Mouse (Mus musculus) embryonic facial prominence, embryonic 14.5 days (tissue): ENCODE results near the gene Vmn1r112. TPM values are rescaled to one million over a fixed set of nuclear protein-coding genes. Genes with fewer than 3 reads are reported as not detected.
"Not testable (repeated sequence)": the region's sequence is repeated elsewhere in the genome, so short reads cannot be mapped to it uniquely, and the experiment has no call there.

Experiments
- ATAC-seq: fragments of 200-750 bp; cut with Nextera tagmentation; 2 replicates; pipeline ENCODE4 v1.8.0; 2017; ENCODE audit warnings: low read depth, moderate number of reproducible peaks, moderate TSS enrichment
- DNase-seq: peaks from one replicate; pipeline ENCODE4 v3.0.0-alpha.2; 2015; ENCODE audit warnings: low spot score
- H3K27ac ChIP-seq: fragments of 300-500 bp; sonication (generic); replicated peaks from 2 replicates; pipeline ENCODE4 v1.5.1; 2014; ENCODE audit warnings: low read depth, mild to moderate bottlenecking, low read length, moderate library complexity
- H3K27me3 ChIP-seq: fragments of 300-500 bp; sonication (generic); replicated peaks from 2 replicates; pipeline ENCODE4 v1.6.1; 2014; ENCODE audit warnings: low read length; ENCODE audit not compliant: control insufficient read depth, insufficient read depth
- H3K36me3 ChIP-seq: fragments of 300-500 bp; sonication (generic); 2 replicates; pipeline ENCODE4 v1.6.1; 2014; ENCODE audit warnings: low read length, mixed read lengths; ENCODE audit not compliant: control insufficient read depth, insufficient read depth
- H3K4me1 ChIP-seq: fragments of 300-500 bp; sonication (generic); 2 replicates; pipeline ENCODE4 v1.6.1; 2014; ENCODE audit warnings: antibody characterized with exemption, low read length; ENCODE audit not compliant: control insufficient read depth, insufficient read depth
- H3K4me2 ChIP-seq: fragments of 300-500 bp; sonication (generic); 2 replicates; pipeline ENCODE4 v1.6.1; 2014; ENCODE audit warnings: low read depth, mild to moderate bottlenecking, low read length, moderate library complexity, mixed read lengths
- H3K4me3 ChIP-seq: fragments of 300-500 bp; sonication (generic); 2 replicates; pipeline ENCODE4 v1.5.1; 2014; ENCODE audit warnings: low read depth, mild to moderate bottlenecking, low read length
- H3K9ac ChIP-seq: fragments of 300-500 bp; sonication (generic); 2 replicates; pipeline ENCODE4 v1.6.1; 2014; ENCODE audit warnings: low read depth, mild to moderate bottlenecking, low read length, moderate library complexity, mixed read lengths
- H3K9me3 ChIP-seq: fragments of 300-500 bp; sonication (generic); 2 replicates; pipeline ENCODE4 v1.6.1; 2016; ENCODE audit warnings: low read length; ENCODE audit not compliant: control insufficient read depth
- whole genome bisulfite sequencing: fragments of 180-500 bp; shearing (Covaris S2); extraction: QIAGEN DNeasy Blood & Tissue Kit; methylation state at CpG from one replicate; pipeline ENCODE4 v1.1.7; 2014; 5-methylcytosine and 5-hydroxymethylcytosine counted together
- polyA plus RNA-seq: library from polyadenylated mRNA; unstranded; fragments of >200 nt; fragmentation: Nextera tagmentation; extraction: Ambion mirVana; gene quantifications from 2 replicates; pipeline ENCODE4 v1.2.1, GENCODE M21; 2014

The Vmn1r112 gene
- not detected in 2 replicates for polyA plus RNA-seq

- not testable (repeated sequence) for H3K27me3 ChIP-seq, H3K4me3 ChIP-seq, H3K4me2 ChIP-seq, DNase-seq, ATAC-seq, H3K4me1 ChIP-seq, H3K27ac ChIP-seq, H3K9ac ChIP-seq, H3K9me3 ChIP-seq, H3K36me3 ChIP-seq
- WGBS: no CpG with 5 or more reads among the region's 3 CpGs
Measured at GRCm38 (mm10) chr7:20770885-20771284, at the start of gene Vmn1r112. TSS of gene Vmn1r112 (plus strand) at chr7:20771185.

- H3K27ac ChIP-seq, H3K9ac ChIP-seq, ATAC-seq, H3K4me2 ChIP-seq, H3K4me1 ChIP-seq, H3K9me3 ChIP-seq, DNase-seq, H3K4me3 ChIP-seq, H3K36me3 ChIP-seq, H3K27me3 ChIP-seq: not testable (repeated sequence)
- WGBS: no CpG with 5 or more reads among the region's 1 CpGs
Measured at GRCm38 (mm10) chr7:20730524-20730923, 40.5 kb upstream of the Vmn1r112 start, which contains the start of gene Gm10668. TSS of gene Gm10668 (minus strand) at chr7:20730624.

- H3K9me3 ChIP-seq, H3K4me2 ChIP-seq, H3K36me3 ChIP-seq, DNase-seq, H3K4me3 ChIP-seq, H3K9ac ChIP-seq, H3K4me1 ChIP-seq, H3K27me3 ChIP-seq, H3K27ac ChIP-seq, ATAC-seq: not testable (repeated sequence)
- WGBS: 62% methylated on average over 2 of the region's 2 CpGs
Measured at GRCm38 (mm10) chr7:20786985-20787384, 16.0 kb downstream of the Vmn1r112 start, which contains the start of gene Vmn1r113. TSS of gene Vmn1r113 (plus strand) at chr7:20787285.

- not testable (repeated sequence) for H3K36me3 ChIP-seq, ATAC-seq, H3K4me3 ChIP-seq, H3K4me1 ChIP-seq, H3K4me2 ChIP-seq, DNase-seq, H3K27ac ChIP-seq, H3K9me3 ChIP-seq, H3K9ac ChIP-seq, H3K27me3 ChIP-seq
- no CpG with 5 or more reads among the region's 5 CpGs for WGBS
Measured at GRCm38 (mm10) chr7:20812086-20812485, 41.1 kb downstream of the Vmn1r112 start, which contains the start of gene Vmn1r114. TSS of gene Vmn1r114 (minus strand) at chr7:20812186.

Other genes starting within 250 kb of the Vmn1r112 start
- gene Vmn1r104, start 237.3 kb upstream of the Vmn1r112 start, polyA plus RNA-seq: not detected in 2 replicates
- not detected in 2 replicates for gene Gm5726, start 225.4 kb upstream of the Vmn1r112 start, polyA plus RNA-seq
- gene Gm4141, start 194.9 kb upstream of the Vmn1r112 start, polyA plus RNA-seq: not detected in 2 replicates
- gene Gm4513, start 172.2 kb upstream of the Vmn1r112 start, polyA plus RNA-seq: not detected in 2 replicates
- not detected in 2 replicates for gene Vmn1r107, start 102.3 kb upstream of the Vmn1r112 start, polyA plus RNA-seq
- gene Vmn1r111, start 68.0 kb upstream of the Vmn1r112 start, polyA plus RNA-seq: not detected in 2 replicates
- gene Gm10668, start 40.6 kb upstream of the Vmn1r112 start, polyA plus RNA-seq: not detected in 2 replicates
- not detected in 2 replicates for gene Vmn1r113, start 16.1 kb downstream of the Vmn1r112 start, polyA plus RNA-seq
- not detected in 2 replicates for gene Vmn1r114, start 41.0 kb downstream of the Vmn1r112 start, polyA plus RNA-seq
- gene Vmn1r115, start 73.8 kb downstream of the Vmn1r112 start, polyA plus RNA-seq: not detected in 2 replicates
- not detected in 2 replicates for gene Vmn1r116, start 101.1 kb downstream of the Vmn1r112 start, polyA plus RNA-seq
- not detected in 2 replicates for gene Vmn1r117, start 112.9 kb downstream of the Vmn1r112 start, polyA plus RNA-seq
- not detected in 2 replicates for gene Vmn1r118, start 141.2 kb downstream of the Vmn1r112 start, polyA plus RNA-seq
- not detected in 2 replicates for gene Vmn1r119, start 241.3 kb downstream of the Vmn1r112 start, polyA plus RNA-seq